Mouse (Mus musculus) forebrain, embryonic 10.5 days (tissue): Measurements from ENCODE around the gene Trpv2. TPM values are rescaled to one million over a fixed set of nuclear protein-coding genes. Genes with fewer than 3 reads are reported as not detected.

Source experiments
- DNase-seq: peaks from one replicate; pipeline ENCODE4 v3.0.0-alpha.2; 2017; ENCODE audit warnings: low spot score; ENCODE audit errors: extremely low spot score
- H3K27ac ChIP-seq: fragments of 300-500 bp; sonication (generic); 2 replicates; pipeline ENCODE4 v1.5.1; 2016; ENCODE audit warnings: mild to moderate bottlenecking
- H3K27me3 ChIP-seq: fragments of 300-500 bp; sonication (generic); 2 replicates; pipeline ENCODE4 v1.6.1; 2016; ENCODE audit warnings: mild to moderate bottlenecking; ENCODE audit not compliant: poor library complexity, severe bottlenecking
- H3K36me3 ChIP-seq: fragments of 300-500 bp; sonication (generic); replicated peaks from 2 replicates; pipeline ENCODE4 v1.6.1; 2016; ENCODE audit warnings: mild to moderate bottlenecking, moderate library complexity
- H3K4me1 ChIP-seq: fragments of 300-500 bp; sonication (generic); 2 replicates; pipeline ENCODE4 v1.6.1; 2016
- H3K4me3 ChIP-seq: fragments of 300-500 bp; sonication (generic); 2 replicates; pipeline ENCODE4 v1.5.1; 2016; ENCODE audit warnings: mild to moderate bottlenecking, moderate library complexity
- H3K9me3 ChIP-seq: fragments of 300-500 bp; sonication (generic); 2 replicates; pipeline ENCODE4 v1.6.1; 2016; ENCODE audit warnings: mild to moderate bottlenecking, moderate library complexity
- WGBS: fragments of 180-500 bp; shearing (Covaris S2); methylation state at CpG from one replicate; pipeline ENCODE4 v1.1.7; 2016; 5-methylcytosine and 5-hydroxymethylcytosine counted together
- polyA plus RNA-seq: library from polyadenylated mRNA; unstranded; fragments of >200 nt; fragmentation: Nextera tagmentation; extraction: Ambion mirVana; gene quantifications from 2 replicates; pipeline ENCODE4 v1.2.1, GENCODE M21; 2016

Gene Trpv2
- polyA plus RNA-seq, 1 experiment from 2014 or later, result 2.5 TPM

DNA sequence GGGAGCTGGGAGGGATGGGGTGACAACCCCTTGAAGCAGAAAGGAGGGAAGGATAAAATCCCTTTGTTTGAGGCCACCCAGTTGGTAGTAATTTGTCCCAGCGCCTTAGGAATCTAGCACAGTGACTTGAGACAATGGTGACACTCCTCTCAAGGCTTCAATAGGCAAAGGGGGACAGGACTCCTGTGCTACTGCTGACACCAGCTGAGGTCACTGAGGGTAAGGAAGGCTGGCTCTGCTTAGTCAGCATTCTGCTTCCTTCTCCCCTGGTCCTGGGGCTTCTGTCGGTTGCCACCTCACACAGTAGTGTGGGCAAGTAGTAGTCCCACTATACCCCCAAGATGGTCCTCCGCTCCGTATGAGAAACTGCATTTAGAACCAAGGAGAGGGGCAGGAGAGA lies 56.9 kb downstream of the Trpv2 start:
- Histone ChIP-seq H3K27ac (peak overlapping the region; percentile 91), H3K9me3 (no peaks in the 10 kb centered on the region), H3K4me3 (peak overlapping the region; percentile 48; the same call in 1 of the 2 replicates), H3K4me1 (peaks cover 58% of the 10 kb centered on the region), H3K36me3 (peaks cover 7% of the 10 kb centered on the region), H3K27me3 (no peaks in the 10 kb centered on the region)
- no peak for DNase-seq
- whole genome bisulfite sequencing, result 22% methylated on average over 4 of the region's 4 CpGs

GRCm38 (mm10) chr11:62635406-62635805 lies 61.1 kb downstream of the Trpv2 start:
- H3K27ac ChIP-seq, result no peak overlapping the region
- H3K36me3 ChIP-seq, result peaks cover 8% of the 10 kb centered on the region; the same call in 1 of the 2 replicates
- no peak for DNase-seq
- WGBS, result 93% methylated on average over 3 of the region's 3 CpGs
- H3K4me3 ChIP-seq, result no peak overlapping the region
- H3K27me3 ChIP-seq, result no peaks in the 10 kb centered on the region
- no peaks in the 10 kb centered on the region for H3K9me3 ChIP-seq
- peaks cover 53% of the 10 kb centered on the region for H3K4me1 ChIP-seq

GRCm38 (mm10) chr11:62636105-62636839 lies 62.0 kb downstream of the Trpv2 start:
- peak overlapping the region; percentile 48; the same call in 1 of the 2 replicates for H3K27ac ChIP-seq

GRCm38 (mm10) chr11:62636840-62637221 lies 62.5 kb downstream of the Trpv2 start:
- Histone ChIP-seq H3K36me3 (peaks cover 8% of the 10 kb centered on the region; the same call in 1 of the 2 replicates), H3K27ac (no peak overlapping the region), H3K9me3 (no peaks in the 10 kb centered on the region), H3K4me1 (peaks cover 39% of the 10 kb centered on the region), H3K27me3 (no peaks in the 10 kb centered on the region), H3K4me3 (no peak overlapping the region)
- no peak for DNase-seq
- WGBS, result 92% methylated on average over 3 of the region's 3 CpGs

More at GRCm38 (mm10) chr11:62636105-62636839, 62.0 kb downstream of the Trpv2 start:
- Histone ChIP-seq H3K27me3 (no peaks in the 10 kb centered on the region), H3K4me1 (peaks cover 44% of the 10 kb centered on the region), H3K36me3 (peaks cover 8% of the 10 kb centered on the region; the same call in 1 of the 2 replicates), H3K4me3 (no peak overlapping the region), H3K9me3 (no peaks in the 10 kb centered on the region)
- WGBS, result 65% methylated on average over 11 of the region's 11 CpGs
- no peak for DNase-seq

- H3K4me3 ChIP-seq, result no peak overlapping the region
- WGBS, result 80% methylated on average over 5 of the region's 5 CpGs
- H3K27ac ChIP-seq, result no peak overlapping the region
- no peaks in the 10 kb centered on the region for H3K27me3 ChIP-seq
- H3K36me3 ChIP-seq, result peaks cover 8% of the 10 kb centered on the region; the same call in 1 of the 2 replicates
- peaks cover 38% of the 10 kb centered on the region for H3K4me1 ChIP-seq
- no peak for DNase-seq
- H3K9me3 ChIP-seq, result no peaks in the 10 kb centered on the region
These were observed 63.1 kb downstream of the Trpv2 start for GRCm38 (mm10) chr11:62637401-62637800.

GRCm38 (mm10) chr11:62637806-62638205 lies 63.5 kb downstream of the Trpv2 start:
- no peak for DNase-seq
- Histone ChIP-seq H3K27me3 (no peaks in the 10 kb centered on the region), H3K36me3 (peaks cover 7% of the 10 kb centered on the region; the same call in 1 of the 2 replicates), H3K4me1 (peaks cover 42% of the 10 kb centered on the region), H3K27ac (no peak overlapping the region), H3K9me3 (no peaks in the 10 kb centered on the region), H3K4me3 (no peak overlapping the region)
- 93% methylated on average over 6 of the region's 6 CpGs for WGBS

DNA sequence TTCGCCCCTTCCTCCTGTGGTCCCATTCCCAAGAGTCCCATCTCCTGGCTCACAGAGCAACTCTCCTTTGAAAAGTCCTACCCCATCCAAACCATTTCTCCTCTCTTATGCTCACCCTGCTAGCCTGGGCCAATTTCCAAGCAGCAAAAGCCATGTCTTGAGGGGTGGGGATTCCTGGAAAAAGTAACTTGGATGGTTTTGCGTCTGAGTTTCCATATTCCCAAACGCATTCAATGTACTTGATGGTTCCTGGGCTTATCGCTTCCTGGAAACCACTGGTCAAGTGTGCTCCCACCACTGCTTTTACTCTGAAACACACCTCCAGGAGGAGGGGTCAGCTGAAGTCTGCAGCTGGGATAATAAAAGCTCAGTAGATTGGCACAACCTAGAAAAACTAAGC lies 64.1 kb downstream of the Trpv2 start:
- H3K4me3 ChIP-seq, result no peak overlapping the region
- DNase-seq, result no peak
- WGBS, result 95% methylated on average over 4 of the region's 4 CpGs
- no peak overlapping the region for H3K27ac ChIP-seq
- H3K27me3 ChIP-seq, result no peaks in the 10 kb centered on the region
- H3K9me3 ChIP-seq, result no peaks in the 10 kb centered on the region
- peaks cover 48% of the 10 kb centered on the region for H3K4me1 ChIP-seq
- H3K36me3 ChIP-seq, result peaks cover 10% of the 10 kb centered on the region; the same call in 1 of the 2 replicates

GRCm38 (mm10) chr11:62640378-62640777 lies 66.1 kb downstream of the Trpv2 start:
- no peaks in the 10 kb centered on the region for H3K9me3 ChIP-seq
- peaks cover 50% of the 10 kb centered on the region for H3K4me1 ChIP-seq
- H3K27ac ChIP-seq, result no peak overlapping the region
- H3K4me3 ChIP-seq, result no peak overlapping the region
- DNase-seq, result no peak
- H3K27me3 ChIP-seq, result no peaks in the 10 kb centered on the region
- 92% methylated on average over 3 of the region's 3 CpGs for WGBS
- peaks cover 25% of the 10 kb centered on the region for H3K36me3 ChIP-seq

DNA sequence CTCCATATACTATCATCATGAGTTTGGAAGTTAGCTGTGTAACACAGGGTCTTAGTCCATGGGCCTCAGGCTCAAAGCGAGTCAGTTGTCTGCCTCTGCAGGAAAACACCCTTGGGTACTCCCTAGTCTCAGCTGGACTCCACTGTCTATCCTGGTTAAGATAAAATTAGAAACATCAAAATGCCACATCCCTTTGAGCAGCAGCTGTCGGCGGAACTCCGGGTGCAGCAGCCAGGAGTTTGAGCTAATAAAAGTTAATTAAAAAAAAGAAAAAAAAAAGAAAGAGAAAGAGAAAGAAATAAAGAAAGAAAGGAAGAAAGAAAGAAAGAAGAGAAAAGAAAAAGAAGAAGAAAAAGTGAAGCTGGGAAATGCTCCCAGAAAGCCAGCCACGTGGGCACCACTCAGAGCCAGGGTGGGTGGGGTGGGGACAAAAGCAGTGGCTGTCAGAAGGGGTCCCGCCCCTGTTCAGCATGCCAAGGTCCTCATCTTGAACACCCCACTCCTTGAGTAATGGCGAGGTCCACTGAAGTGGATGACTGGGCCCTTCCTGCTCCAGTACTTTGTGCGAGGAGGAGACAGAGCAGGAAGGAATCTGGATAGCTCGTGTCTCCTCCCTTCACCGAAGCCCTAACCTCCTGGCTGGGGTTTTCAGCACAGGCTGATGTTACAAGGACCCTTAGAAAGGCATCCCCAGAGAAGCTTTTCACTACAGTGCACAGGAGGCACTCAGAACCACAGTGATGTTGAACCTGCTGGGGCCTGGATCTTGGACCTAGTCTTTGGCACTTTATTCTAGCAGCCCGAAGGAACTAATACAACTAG lies 67.9 kb downstream of the Trpv2 start:
- peak overlapping the region; percentile 17; the same call in 1 of the 2 replicates for H3K27ac ChIP-seq
- no peaks in the 10 kb centered on the region for H3K9me3 ChIP-seq
- peaks cover 59% of the 10 kb centered on the region for H3K4me1 ChIP-seq
- peaks cover 25% of the 10 kb centered on the region for H3K36me3 ChIP-seq
- no peaks in the 10 kb centered on the region for H3K27me3 ChIP-seq
- no peak overlapping the region for H3K4me3 ChIP-seq
- 70% methylated on average over 11 of the region's 11 CpGs for WGBS
- DNase-seq, result no peak

GRCm38 (mm10) chr11:62643011-62643631 lies 68.8 kb downstream of the Trpv2 start:
- DNase-seq, result no peak
- Histone ChIP-seq H3K4me3 (no peak overlapping the region), H3K4me1 (peaks cover 61% of the 10 kb centered on the region), H3K36me3 (peaks cover 19% of the 10 kb centered on the region), H3K27ac (peak overlapping the region; percentile 54), H3K27me3 (no peaks in the 10 kb centered on the region), H3K9me3 (no peaks in the 10 kb centered on the region)
- 80% methylated on average over 8 of the region's 8 CpGs for WGBS

DNA sequence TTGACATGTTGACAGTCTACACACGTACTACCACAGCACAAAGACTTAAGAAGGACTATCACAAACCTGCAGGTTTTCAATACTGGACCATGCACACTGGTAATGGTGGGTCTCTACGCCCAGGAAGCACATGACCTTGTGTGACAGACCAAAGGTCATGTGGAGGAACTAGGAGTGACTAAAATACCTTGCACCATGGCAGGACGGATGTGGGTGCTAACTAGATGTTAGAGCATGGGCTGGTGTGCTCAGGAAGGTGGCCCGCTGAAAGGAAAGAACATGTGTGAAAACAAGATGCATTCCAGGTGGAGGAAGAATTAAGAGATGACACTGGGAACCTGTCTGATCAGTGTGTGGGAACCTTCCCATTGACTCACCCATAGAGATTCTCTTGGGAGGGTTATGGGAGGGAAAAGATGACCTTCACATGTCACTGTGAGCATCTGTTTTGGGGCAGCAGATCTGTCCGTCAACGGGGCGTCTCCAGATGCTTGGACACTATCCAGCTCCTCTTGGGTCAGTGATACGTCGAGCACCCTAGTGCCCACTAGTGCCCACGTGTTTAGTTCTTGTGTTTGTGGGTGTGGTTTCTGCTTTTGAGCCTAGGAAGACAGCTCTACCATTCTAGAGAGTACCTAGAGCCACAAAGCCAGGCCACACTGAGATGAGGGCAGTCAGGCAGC lies 69.5 kb downstream of the Trpv2 start:
- Histone ChIP-seq H3K27me3 (no peaks in the 10 kb centered on the region), H3K9me3 (no peaks in the 10 kb centered on the region), H3K36me3 (peaks cover 19% of the 10 kb centered on the region), H3K27ac (no peak overlapping the region), H3K4me1 (peaks cover 65% of the 10 kb centered on the region), H3K4me3 (no peak overlapping the region)
- DNase-seq, result no peak
- 93% methylated on average over 10 of the region's 10 CpGs for WGBS

DNA sequence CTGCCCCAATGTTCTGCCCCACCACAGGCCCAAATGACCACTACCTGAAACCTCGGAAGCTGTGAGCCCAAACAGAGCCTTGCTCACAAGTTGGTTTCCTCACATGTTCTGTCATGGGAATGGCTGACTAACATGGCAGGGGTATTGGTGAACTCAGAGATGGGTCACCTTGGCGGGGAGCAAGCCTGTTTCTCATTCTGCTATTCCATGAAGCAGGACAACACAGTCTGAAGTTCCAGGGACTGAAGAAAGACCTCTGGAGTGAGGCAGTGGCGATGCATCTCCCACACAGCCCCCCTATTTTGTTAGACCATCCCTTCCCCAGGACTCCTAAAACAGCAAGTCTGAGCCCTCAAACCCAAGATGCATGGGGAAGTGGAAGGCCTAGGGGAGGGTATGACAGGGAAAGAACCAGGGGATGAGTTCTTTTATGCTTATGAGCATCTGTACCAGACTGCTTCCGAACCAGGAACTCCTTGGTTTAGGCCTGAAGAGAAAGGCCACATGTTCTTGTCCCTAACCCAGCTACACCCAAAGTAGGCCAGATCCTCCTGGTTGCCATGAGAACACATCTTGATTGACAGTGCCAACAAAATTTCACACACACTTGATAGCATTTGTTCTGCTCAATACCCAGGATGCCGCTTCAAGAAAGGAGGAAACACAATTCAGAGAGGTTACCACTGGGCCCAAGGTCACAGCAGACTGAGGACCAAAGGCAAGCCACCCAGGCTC lies 70.5 kb downstream of the Trpv2 start:
- H3K27ac ChIP-seq, result no peak overlapping the region
- no peak for DNase-seq
- peaks cover 70% of the 10 kb centered on the region for H3K4me1 ChIP-seq
- H3K36me3 ChIP-seq, result peaks cover 19% of the 10 kb centered on the region
- no peak overlapping the region for H3K4me3 ChIP-seq
- H3K9me3 ChIP-seq, result no peaks in the 10 kb centered on the region
- 89% methylated on average over 5 of the region's 5 CpGs for WGBS
- no peaks in the 10 kb centered on the region for H3K27me3 ChIP-seq
